Mouse (Mus musculus): ENCODE results near the gene Gm13128.
"Not testable (repeated sequence)": the region's sequence is repeated elsewhere in the genome, so short reads cannot be mapped to it uniquely, and the experiment has no call there.

Gene Gm13128

GRCm38 (mm10) chr4:144329949-144330348 is at the start of gene Gm13128:
TSS of gene Gm13128 (plus strand) at chr4:144330249.
- not testable (repeated sequence) for DNase-seq

- not testable (repeated sequence) for DNase-seq
Observed at GRCm38 (mm10) chr4:144280388-144280787, 49.7 kb upstream of the Gm13128 start, which contains the start of gene Pramel5. TSS of gene Pramel5 (minus strand) at chr4:144280488.

- not testable (repeated sequence) for DNase-seq
Observed at GRCm38 (mm10) chr4:144299414-144299813, 30.6 kb upstream of the Gm13128 start.

- DNase-seq: not testable (repeated sequence)
Observed at GRCm38 (mm10) chr4:144312666-144313460, 17.2 kb upstream of the Gm13128 start.

GRCm38 (mm10) chr4:144335856-144336255 is 5.8 kb downstream of the Gm13128 start:
- DNase-seq: not testable (repeated sequence)

- DNase-seq: not testable (repeated sequence)
Observed at GRCm38 (mm10) chr4:144357642-144358041, 27.6 kb downstream of the Gm13128 start, which contains the start of gene Gm13119. TSS of gene Gm13119 (plus strand) at chr4:144357942.

- DNase-seq: no peak
Observed at GRCm38 (mm10) chr4:144377911-144378310, 47.9 kb downstream of the Gm13128 start, which contains the start of gene Pramef20. TSS of gene Pramef20 (minus strand) at chr4:144377933.
